Mouse (Mus musculus): Measurements from ENCODE around the gene Cass4.

GRCm38 (mm10) chr2:172467206-172467605, 73.6 kb downstream of the Cass4 start:
- TF ChIP-seq POLR2A (IDR thresholded peaks at IDR 0.05; ENCODE audit: low read depth, low read length) (no peak), ETS1 (conservative IDR thresholded peaks at IDR 0.05; ENCODE audit: low read depth, low read length) (no peak), MAZ (IDR thresholded peaks at IDR 0.05; ENCODE audit: low read depth, low read length) (no peak), ZC3H11A (IDR thresholded peaks at IDR 0.05; ENCODE audit: low read depth, low read length) (no peak), CTCF (conservative IDR thresholded peaks at IDR 0.05 in 1 of 2, IDR thresholded peaks at IDR 0.05 in 1 of 2; ENCODE audit: low read depth in 2 of 2, low read length in 2 of 2) (no peak), UBTF (IDR thresholded peaks at IDR 0.05; ENCODE audit: low read depth, low read length) (no peak), POLR2AphosphoS2 (IDR thresholded peaks at IDR 0.05; ENCODE audit: low read depth, low read length) (no peak), ZNF384 (IDR thresholded peaks at IDR 0.05; ENCODE audit: low read depth, low read length) (no peak), MAX (IDR thresholded peaks at IDR 0.05; ENCODE audit: low read length) (no peak), MYC (IDR thresholded peaks at IDR 0.05; ENCODE audit: low read depth, low read length) (no peak), USF2 (conservative IDR thresholded peaks at IDR 0.05; ENCODE audit: low read depth, low read length) (no peak), EP300 (IDR thresholded peaks at IDR 0.05; ENCODE audit: low read length) (no peak)

Measured in CH12.LX (cell line).